Mouse (Mus musculus) hindlimb bud, embryonic 11.5 days (tissue): ENCODE data around the gene Taf12.

Source experiments
- DNase-seq: peaks from one replicate; pipeline ENCODE4 v3.0.0-alpha.2; 2012; ENCODE audit warnings: low read depth, low spot score; ENCODE audit errors: extremely low spot score

Taf12 gene

GRCm38 (mm10) chr4:132274156-132274862, at the start of gene Taf12:
Gene Taf12, plus strand, starts transcription at chr4:132274375.
- DNase-seq = peak; percentile 73

- DNase-seq = no peak
Measured at GRCm38 (mm10) chr4:132230422-132230821, 43.8 kb upstream of the Taf12 start.

- no peak for DNase-seq
Measured at GRCm38 (mm10) chr4:132234710-132235109, 39.5 kb upstream of the Taf12 start.

GRCm38 (mm10) chr4:132238356-132238755, 35.8 kb upstream of the Taf12 start:
- DNase-seq = no peak

GRCm38 (mm10) chr4:132240367-132240766, 33.8 kb upstream of the Taf12 start:
- DNase-seq = no peak

- DNase-seq = no peak
Measured at GRCm38 (mm10) chr4:132241208-132241607, 33.0 kb upstream of the Taf12 start.

- no peak for DNase-seq
Measured at GRCm38 (mm10) chr4:132245643-132246042, 28.5 kb upstream of the Taf12 start.

GRCm38 (mm10) chr4:132247451-132247997, 26.7 kb upstream of the Taf12 start:
- no peak for DNase-seq

GRCm38 (mm10) chr4:132251596-132251995, 22.6 kb upstream of the Taf12 start:
- no peak for DNase-seq

- no peak for DNase-seq
Measured at GRCm38 (mm10) chr4:132253128-132253527, 21.0 kb upstream of the Taf12 start.

GRCm38 (mm10) chr4:132253622-132254021, 20.6 kb upstream of the Taf12 start:
- no peak for DNase-seq

- no peak for DNase-seq
Measured at GRCm38 (mm10) chr4:132254986-132255385, 19.2 kb upstream of the Taf12 start.

- no peak for DNase-seq
Measured at GRCm38 (mm10) chr4:132256384-132256783, 17.8 kb upstream of the Taf12 start.

- DNase-seq = no peak
Measured at GRCm38 (mm10) chr4:132259248-132259647, 14.9 kb upstream of the Taf12 start.

- no peak for DNase-seq
Measured at GRCm38 (mm10) chr4:132260404-132261379, 13.5 kb upstream of the Taf12 start.

- DNase-seq = peak; percentile 28
Measured at GRCm38 (mm10) chr4:132261514-132262357, 12.4 kb upstream of the Taf12 start, which contains the start of gene Gmeb1. Gene Gmeb1, minus strand, starts transcription at chr4:132261602.

- DNase-seq = no peak
Measured at GRCm38 (mm10) chr4:132262358-132262616, 11.9 kb upstream of the Taf12 start.

GRCm38 (mm10) chr4:132263313-132263712, 10.9 kb upstream of the Taf12 start:
- no peak for DNase-seq

- DNase-seq = no peak
Measured at GRCm38 (mm10) chr4:132266835-132267349, 7.3 kb upstream of the Taf12 start.

- no peak for DNase-seq
Measured at GRCm38 (mm10) chr4:132268871-132269739, 5.1 kb upstream of the Taf12 start.
